Mouse (Mus musculus) G1E-ER4 (cell line): Measurements from ENCODE around the gene Alpl. TPM values are rescaled to one million over a fixed set of nuclear protein-coding genes. Genes with fewer than 3 reads are reported as not detected.

Source experiments
- GATA1 ChIP-seq: IDR thresholded peaks from one replicate; pipeline ENCODE4 v1.8.0; 2012; ENCODE audit warnings: low read length, inconsistent platforms
- polyA plus RNA-seq: library from polyadenylated mRNA; stranded (reverse); fragments of >175 nt; gene quantifications from 2 replicates; pipeline ENCODE4 v1.2.3, GENCODE M21; 2012

Gene Alpl
- polyA plus RNA-seq = not detected in 2 replicates

GRCm38 (mm10) chr4:137795611-137796557 is at the start of gene Alpl:
Gene Alpl, minus strand, starts transcription at chr4:137796384.
- no peak for TF ChIP-seq GATA1

- no peak for TF ChIP-seq GATA1
These were observed 48.5 kb upstream of the Alpl start for GRCm38 (mm10) chr4:137844656-137845055.

- no peak for TF ChIP-seq GATA1
These were observed 43.3 kb upstream of the Alpl start for GRCm38 (mm10) chr4:137839452-137839851.

- no peak for TF ChIP-seq GATA1
These were observed 42.6 kb upstream of the Alpl start for GRCm38 (mm10) chr4:137838791-137839190.

- no peak for TF ChIP-seq GATA1
These were observed 41.6 kb upstream of the Alpl start for GRCm38 (mm10) chr4:137837792-137838191.

GRCm38 (mm10) chr4:137836741-137837140 is 40.6 kb upstream of the Alpl start:
- TF ChIP-seq GATA1 = no peak

- TF ChIP-seq GATA1 = no peak
These were observed 39.6 kb upstream of the Alpl start for GRCm38 (mm10) chr4:137835624-137836337.

GRCm38 (mm10) chr4:137831598-137831997 is 35.4 kb upstream of the Alpl start:
- TF ChIP-seq GATA1 = no peak

GRCm38 (mm10) chr4:137830380-137830779 is 34.2 kb upstream of the Alpl start:
- no peak for TF ChIP-seq GATA1

GRCm38 (mm10) chr4:137824881-137825280 is 28.7 kb upstream of the Alpl start:
- no peak for TF ChIP-seq GATA1

- no peak for TF ChIP-seq GATA1
These were observed 27.4 kb upstream of the Alpl start for GRCm38 (mm10) chr4:137823542-137823941.

GRCm38 (mm10) chr4:137822537-137822936 is 26.4 kb upstream of the Alpl start:
- no peak for TF ChIP-seq GATA1

GRCm38 (mm10) chr4:137820721-137821120 is 24.5 kb upstream of the Alpl start:
- TF ChIP-seq GATA1 = no peak

- no peak for TF ChIP-seq GATA1
These were observed 23.3 kb upstream of the Alpl start for GRCm38 (mm10) chr4:137819487-137819886.

- no peak for TF ChIP-seq GATA1
These were observed 22.2 kb upstream of the Alpl start for GRCm38 (mm10) chr4:137818341-137818740.

GRCm38 (mm10) chr4:137816216-137816615 is 20.0 kb upstream of the Alpl start:
- no peak for TF ChIP-seq GATA1
